Mouse (Mus musculus) thymus, postnatal 14 days (tissue): ENCODE data around the gene Gm3020.
"Not testable (repeated sequence)": the region's sequence is repeated elsewhere in the genome, so short reads cannot be mapped to it uniquely, and the experiment has no call there.

ENCODE experiments used
- DNase-seq: peaks from one replicate; pipeline ENCODE4 v3.0.0; 2021

Gm3020 gene

GRCm38 (mm10) chr14:3651730-3652129 lies at the start of gene Gm3020:
TSS of gene Gm3020 (plus strand) at chr14:3652030.
- not testable (repeated sequence) for DNase-seq

- not testable (repeated sequence) for DNase-seq
These were observed 17.6 kb upstream of the Gm3020 start, which contains the start of gene Gm3012 for GRCm38 (mm10) chr14:3634212-3634611. TSS of gene Gm3012 (plus strand) at chr14:3634512.

- DNase-seq, result not testable (repeated sequence)
These were observed 36.7 kb downstream of the Gm3020 start, which contains the start of gene Gm3043 for GRCm38 (mm10) chr14:3688483-3688882. TSS of gene Gm3043 (plus strand) at chr14:3688783.
